Mouse (Mus musculus) thymus, adult 2 months (tissue): Measurements from ENCODE around the gene Aco2. TPM values are rescaled to one million over a fixed set of nuclear protein-coding genes. Genes with fewer than 3 reads are reported as not detected.
A peak's percentile ranks its signal among the peaks of the same experiment; 100 is the strongest.

ENCODE experiments used
- DNase-seq: peaks from one replicate; pipeline ENCODE4 v3.0.0; 2021
- H3K27ac ChIP-seq: fragments of 200-500 bp; 2 replicates; pipeline ENCODE4 v1.5.1; 2012; ENCODE audit warnings: low read length, control low read depth; ENCODE audit not compliant: control insufficient read depth, insufficient read depth
- H3K27me3 ChIP-seq: fragments of 200-500 bp; 2 replicates; pipeline ENCODE4 v1.6.1; 2012; ENCODE audit warnings: mild to moderate bottlenecking, low read length, moderate library complexity, mixed read lengths; ENCODE audit not compliant: control insufficient read depth, insufficient read depth
- H3K36me3 ChIP-seq: fragments of 200-500 bp; 2 replicates; pipeline ENCODE4 v1.6.1; 2012; ENCODE audit warnings: mild to moderate bottlenecking, low read length, moderate library complexity; ENCODE audit not compliant: control insufficient read depth, insufficient read depth
- H3K4me1 ChIP-seq: fragments of 200-500 bp; replicated peaks from 2 replicates; pipeline ENCODE4 v1.6.1; 2012; ENCODE audit warnings: low read length; ENCODE audit not compliant: control insufficient read depth, insufficient read depth
- H3K4me3 ChIP-seq: fragments of 200-500 bp; 2 replicates; pipeline ENCODE4 v1.5.1; 2012; ENCODE audit warnings: mild to moderate bottlenecking, low read length, control low read depth, moderate library complexity; ENCODE audit not compliant: control insufficient read depth, insufficient read depth
- CTCF ChIP-seq: fragments of 200-500 bp; IDR thresholded peaks from 2 replicates; pipeline ENCODE4 v1.5.1; 2012; ENCODE audit warnings: mild to moderate bottlenecking, control low read depth, low read length, moderate library complexity, borderline replicate concordance; ENCODE audit not compliant: control insufficient read depth, poor library complexity, insufficient read depth; ENCODE audit errors: extremely low read depth
- POLR2A ChIP-seq: fragments of 200-500 bp; IDR thresholded peaks from 2 replicates; pipeline ENCODE4 v1.6.1; 2012; ENCODE audit warnings: mild to moderate bottlenecking, low read length, control low read depth, moderate library complexity; ENCODE audit not compliant: control insufficient read depth, poor library complexity, insufficient read depth; ENCODE audit errors: extremely low read depth
- WGBS: fragments of 180-500 bp; shearing (Covaris S2); methylation state at CpG from one replicate; pipeline ENCODE4 v1.1.7; 2018; 5-methylcytosine and 5-hydroxymethylcytosine counted together
- polyA plus RNA-seq: library from polyadenylated mRNA; depleted of rRNA; stranded (reverse); fragments of >200 nt; gene quantifications from 2 replicates; pipeline ENCODE4 v1.2.3, GENCODE M21; 2012

Gene Aco2
- polyA plus RNA-seq, 1 experiment = 377 TPM

GRCm38 (mm10) chr15:81845724-81846123 is 26.4 kb upstream of the Aco2 start:
- DNase-seq = no peak
- Histone ChIP-seq H3K4me1 (peaks cover 20% of the 10 kb centered on the region), H3K4me3 (no peak overlapping the region), H3K27me3 (no peaks in the 10 kb centered on the region), H3K27ac (no peak overlapping the region), H3K36me3 (peaks cover 26% of the 10 kb centered on the region)
- 57% methylated on average over 4 of the region's 4 CpGs for WGBS
- no peak for TF ChIP-seq CTCF
- TF ChIP-seq POLR2A = no peak

GRCm38 (mm10) chr15:81846755-81847154 is 25.4 kb upstream of the Aco2 start:
- Histone ChIP-seq H3K27me3 (no peaks in the 10 kb centered on the region), H3K27ac (no peak overlapping the region), H3K36me3 (peaks cover 35% of the 10 kb centered on the region), H3K4me1 (peaks cover 30% of the 10 kb centered on the region), H3K4me3 (no peak overlapping the region)
- DNase-seq = no peak
- TF ChIP-seq POLR2A (no peak), CTCF (no peak)
- 96% methylated on average over 9 of the region's 9 CpGs for WGBS

GRCm38 (mm10) chr15:81847161-81847560 is 24.9 kb upstream of the Aco2 start:
- H3K4me1 ChIP-seq = peaks cover 33% of the 10 kb centered on the region
- peaks cover 35% of the 10 kb centered on the region for H3K36me3 ChIP-seq
- H3K27me3 ChIP-seq = no peaks in the 10 kb centered on the region
- TF ChIP-seq POLR2A = no peak
- TF ChIP-seq CTCF = no peak
- no peak for DNase-seq
- 93% methylated on average over 4 of the region's 4 CpGs for WGBS
- no peak overlapping the region for H3K4me3 ChIP-seq
- H3K27ac ChIP-seq = no peak overlapping the region

GRCm38 (mm10) chr15:81847861-81848260 is 24.2 kb upstream of the Aco2 start:
- Histone ChIP-seq H3K36me3 (peaks cover 35% of the 10 kb centered on the region), H3K4me1 (peaks cover 30% of the 10 kb centered on the region), H3K27ac (no peak overlapping the region), H3K27me3 (no peaks in the 10 kb centered on the region), H3K4me3 (no peak overlapping the region)
- no peak for TF ChIP-seq POLR2A
- TF ChIP-seq CTCF = no peak
- no peak for DNase-seq
- WGBS = 92% methylated on average over 5 of the region's 5 CpGs

- Histone ChIP-seq H3K27me3 (no peaks in the 10 kb centered on the region), H3K36me3 (peaks cover 35% of the 10 kb centered on the region), H3K27ac (no peak overlapping the region), H3K4me1 (peaks cover 30% of the 10 kb centered on the region), H3K4me3 (no peak overlapping the region)
- TF ChIP-seq CTCF (peak; percentile 57; the same call in 1 of the 2 replicates), POLR2A (no peak)
- DNase-seq = peak; percentile 73
- WGBS = 29% methylated on average over 7 of the region's 7 CpGs
Observed at GRCm38 (mm10) chr15:81848301-81848700, 23.8 kb upstream of the Aco2 start.

- peaks cover 35% of the 10 kb centered on the region for H3K36me3 ChIP-seq
- 77% methylated on average over 9 of the region's 9 CpGs for WGBS
- H3K4me3 ChIP-seq = no peak overlapping the region
- no peaks in the 10 kb centered on the region for H3K27me3 ChIP-seq
- peaks cover 30% of the 10 kb centered on the region for H3K4me1 ChIP-seq
- no peak for DNase-seq
- TF ChIP-seq POLR2A = no peak
- TF ChIP-seq CTCF = no peak
- no peak overlapping the region for H3K27ac ChIP-seq
Observed at GRCm38 (mm10) chr15:81849104-81849503, 23.0 kb upstream of the Aco2 start.

GRCm38 (mm10) chr15:81850718-81851117 is 21.4 kb upstream of the Aco2 start:
- 30% methylated on average over 14 of the region's 14 CpGs for WGBS
- no peaks in the 10 kb centered on the region for H3K27me3 ChIP-seq
- peaks cover 35% of the 10 kb centered on the region for H3K36me3 ChIP-seq
- peak overlapping the region; percentile 37; the same call in 1 of the 2 replicates for H3K27ac ChIP-seq
- peaks cover 33% of the 10 kb centered on the region for H3K4me1 ChIP-seq
- TF ChIP-seq CTCF (no peak; the same call in 1 of the 2 replicates), POLR2A (no peak)
- H3K4me3 ChIP-seq = peak overlapping the region; percentile 9; the same call in 1 of the 2 replicates
- DNase-seq = peak; percentile 51
